Mouse (Mus musculus): ENCODE measurements around the gene Egln3. TPM values are rescaled to one million over a fixed set of nuclear protein-coding genes. Genes with fewer than 3 reads are reported as not detected.

The Egln3 gene
- polyA plus RNA-seq, 3 experiments from 2014 or later, result 0.70 to 2.2 (median 2.0) TPM

DNA sequence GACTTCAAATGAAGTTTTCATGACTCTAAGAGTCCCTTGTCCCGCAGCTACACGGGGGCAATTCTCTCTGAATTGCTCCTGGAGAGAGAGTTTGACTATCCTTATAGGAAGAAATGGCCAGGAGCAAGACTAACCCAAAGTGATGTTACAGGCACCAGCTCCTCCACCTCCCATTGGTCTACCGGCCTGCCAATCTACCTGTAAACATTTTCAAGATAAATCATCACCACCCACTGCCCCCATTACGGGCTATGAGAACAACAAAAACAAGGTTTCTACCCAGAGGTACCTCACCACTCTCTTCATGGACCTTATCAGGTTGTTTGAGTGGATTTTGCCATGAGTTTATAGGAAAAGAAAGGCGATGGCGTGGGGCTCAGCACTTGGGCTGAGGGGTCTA is 1.4 kb downstream of the Egln3 start:
- peak; percentile 56 for ATAC-seq

DNA sequence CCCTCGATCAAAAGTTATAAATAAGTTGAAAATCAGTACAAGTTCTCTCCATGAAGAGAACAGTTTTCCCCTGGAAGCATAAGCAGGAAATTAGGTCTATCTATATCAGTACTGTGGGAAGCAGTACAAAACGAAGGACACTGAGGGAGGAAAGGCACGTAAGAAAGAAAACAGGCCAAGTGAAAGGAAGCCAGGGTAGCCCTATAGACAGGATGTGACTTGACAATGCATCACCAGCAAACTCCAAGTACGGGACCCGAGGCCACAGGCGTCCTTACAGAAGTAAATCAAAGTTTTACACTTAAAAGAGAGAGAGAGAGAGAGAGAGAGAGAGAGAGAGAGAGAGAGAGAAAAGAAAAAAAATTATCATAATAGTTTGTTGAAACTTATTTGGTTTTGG is 2.8 kb downstream of the Egln3 start:
- ATAC-seq, result peak; percentile 35

DNA sequence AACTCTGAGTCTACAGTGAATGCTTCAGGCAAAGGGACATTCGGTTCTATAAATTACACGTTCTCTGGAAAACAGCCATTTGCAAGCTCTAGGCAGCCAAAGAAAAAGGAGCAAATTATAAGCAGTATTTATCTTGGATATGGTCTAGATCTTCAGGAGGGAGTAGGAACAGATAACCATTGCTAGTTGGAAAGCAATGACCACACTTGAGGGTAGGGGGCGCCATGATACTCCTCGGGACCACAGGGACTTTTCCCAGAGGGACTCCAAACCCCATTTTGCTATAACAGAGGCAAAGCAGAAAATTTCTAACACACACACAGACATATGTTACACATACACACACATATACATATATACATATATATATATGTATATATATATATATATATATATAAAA is 3.5 kb downstream of the Egln3 start:
- no peak for ATAC-seq

DNA sequence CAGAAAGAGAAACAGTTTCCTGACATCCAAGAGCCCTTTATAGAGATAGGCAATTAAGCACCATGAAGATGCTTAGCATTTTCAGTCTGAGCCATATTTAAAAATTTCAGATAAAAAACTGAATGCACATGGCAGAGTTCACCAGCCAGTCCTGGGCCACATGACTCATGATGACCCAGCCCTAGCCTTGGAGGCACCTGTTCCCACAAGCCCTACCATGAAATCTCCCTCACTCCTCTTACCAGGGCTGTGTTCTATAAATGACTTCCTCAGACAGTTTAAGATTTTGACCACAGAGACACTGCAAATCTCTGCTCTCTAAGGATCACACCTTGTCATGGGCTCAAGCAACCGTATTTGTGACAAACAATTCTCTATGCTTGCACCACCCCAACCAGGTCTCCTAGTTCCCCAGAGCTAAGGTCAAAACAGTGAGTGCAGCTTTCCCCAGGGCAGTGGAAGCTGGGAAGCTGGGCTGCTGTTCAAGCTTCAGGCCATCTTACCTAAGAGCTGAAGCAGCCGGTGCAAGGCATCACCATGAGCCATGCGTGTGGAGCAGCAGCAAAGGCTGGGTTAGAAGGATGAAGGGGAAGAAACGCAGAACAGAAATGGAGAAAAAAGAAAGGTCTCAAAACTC is 5.3 kb downstream of the Egln3 start:
- no peak for ATAC-seq

DNA sequence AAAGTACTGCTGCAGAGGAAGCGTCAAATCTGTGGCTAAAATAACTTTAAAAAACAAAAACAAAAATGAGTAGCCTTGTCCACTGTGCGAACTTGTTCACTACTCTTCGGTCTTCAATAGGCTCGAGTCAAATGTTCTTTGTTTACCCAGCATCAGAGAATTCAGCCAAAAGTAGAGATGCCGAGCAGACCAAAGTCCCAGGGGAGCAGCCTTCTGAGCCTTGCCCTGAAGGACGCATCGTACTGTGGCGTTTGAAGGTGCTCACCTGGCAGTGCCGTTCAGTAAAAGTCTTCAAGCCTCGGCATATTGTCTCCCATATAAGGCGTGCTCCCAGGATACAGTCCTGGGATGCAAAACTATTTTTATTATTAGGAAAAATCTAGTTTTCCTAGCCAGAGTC is 5.8 kb downstream of the Egln3 start:
- ATAC-seq, result no peak

DNA sequence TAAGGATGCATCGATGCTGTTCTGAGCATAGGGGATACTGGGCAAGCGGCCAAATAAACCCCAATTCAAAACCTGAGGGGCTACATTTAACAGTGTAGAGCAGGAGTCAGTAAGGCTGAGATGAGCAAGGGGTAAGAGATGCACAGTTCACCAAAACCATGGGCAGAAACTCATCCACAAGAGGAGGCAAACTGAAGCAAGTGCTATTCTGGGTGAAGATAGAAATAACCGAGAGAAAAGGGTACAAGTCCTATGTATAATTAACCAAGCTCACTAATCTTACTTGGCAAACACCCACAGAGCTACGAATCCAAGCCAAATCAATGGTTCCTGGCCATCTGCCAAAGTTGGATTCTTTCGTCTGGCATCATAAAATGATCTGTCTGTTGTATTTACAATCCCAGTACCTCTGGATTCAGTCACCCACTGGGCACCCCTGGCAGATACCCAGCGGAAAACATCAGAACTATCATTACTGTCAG is 6.3 kb downstream of the Egln3 start:
- no peak for ATAC-seq

DNA sequence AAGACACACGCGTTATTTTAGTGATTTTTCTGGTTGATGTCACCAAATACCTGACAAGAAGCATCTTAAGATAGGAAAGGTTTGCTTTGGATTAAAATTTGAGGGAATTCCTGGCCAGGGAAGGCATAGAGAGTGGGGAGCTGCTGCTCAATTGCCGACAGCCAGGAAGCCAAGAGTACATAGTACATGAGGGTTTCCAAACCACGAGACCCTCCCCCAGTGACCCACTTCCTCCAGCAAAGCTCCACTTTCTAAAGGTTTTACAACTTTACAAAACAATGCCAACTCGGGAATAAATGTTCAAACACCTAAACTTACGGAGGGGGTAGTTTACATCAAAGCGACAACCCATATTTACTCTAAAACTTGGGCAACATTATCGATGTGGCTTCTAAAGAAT is 6.8 kb downstream of the Egln3 start:
- no peak for ATAC-seq

DNA sequence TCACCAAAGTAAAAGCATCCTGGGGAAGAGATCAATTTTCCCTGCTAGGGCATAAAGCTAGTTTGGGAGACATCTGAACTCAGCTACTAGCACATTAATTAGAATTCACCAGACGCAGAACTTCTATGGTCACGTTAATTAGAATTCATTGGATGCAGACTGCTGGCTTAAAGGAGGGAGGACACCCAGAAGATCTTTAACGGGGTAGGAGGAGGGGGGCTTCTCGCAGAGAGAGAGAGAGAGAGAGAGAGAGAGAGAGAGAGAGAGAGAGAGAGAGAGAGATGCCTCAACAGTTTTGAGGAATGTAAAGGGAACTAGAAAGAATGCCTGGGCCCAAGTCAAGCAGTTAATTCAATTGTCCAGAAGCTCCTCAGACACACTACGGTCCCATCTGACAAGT is 9.5 kb downstream of the Egln3 start:
- ATAC-seq, result no peak

DNA sequence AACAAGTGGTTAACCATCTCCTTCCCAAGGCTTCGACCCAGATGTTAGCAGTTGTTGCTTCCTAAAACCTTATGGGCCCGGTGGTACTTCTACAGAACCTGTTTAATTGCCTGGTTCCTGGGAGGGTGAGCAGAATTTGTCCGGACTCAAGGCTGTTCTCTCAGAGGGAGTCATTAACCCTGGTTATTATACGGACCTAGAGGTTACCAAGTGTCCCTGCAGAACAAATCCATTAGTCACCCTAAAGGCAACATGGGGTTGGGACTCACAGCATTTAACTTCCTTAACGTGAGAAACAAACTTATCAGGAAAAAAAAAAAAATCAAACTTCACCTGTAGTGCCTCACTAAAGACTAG is 11.4 kb downstream of the Egln3 start:
- no peak for ATAC-seq

DNA sequence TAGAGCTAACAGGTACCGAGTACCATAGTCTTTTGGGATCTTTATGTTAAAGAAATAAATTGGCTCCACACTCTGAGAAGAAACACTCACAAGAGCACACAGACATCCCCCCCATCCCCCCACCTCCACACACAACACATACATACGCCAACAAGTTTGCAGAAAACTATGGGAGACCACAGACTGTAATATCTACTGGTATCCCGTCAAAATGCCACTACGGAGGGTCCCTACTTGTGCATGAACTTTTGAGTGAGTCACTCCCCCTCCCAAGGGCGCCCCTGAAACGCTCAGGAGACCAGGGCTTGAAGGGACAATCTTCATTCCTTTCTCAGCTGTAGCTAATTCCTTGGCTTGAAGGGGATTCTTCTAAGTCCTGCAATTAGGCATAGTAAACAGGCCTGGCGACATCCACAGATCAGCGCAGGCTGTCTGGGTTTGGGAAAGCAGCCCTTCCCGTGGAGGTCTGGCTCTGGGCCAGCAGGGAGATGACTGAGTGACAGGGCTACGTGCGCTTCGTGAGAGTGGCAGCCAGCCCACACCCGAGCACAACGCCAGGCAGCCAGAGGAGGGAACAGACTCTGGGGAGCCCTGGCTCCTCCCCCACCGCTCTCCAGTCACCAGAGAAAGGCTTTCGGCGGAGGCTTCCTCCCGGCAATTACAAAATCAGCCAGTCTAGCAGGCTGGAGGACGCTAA is 11.9 kb downstream of the Egln3 start:
- peak; percentile 91 for ATAC-seq

DNA sequence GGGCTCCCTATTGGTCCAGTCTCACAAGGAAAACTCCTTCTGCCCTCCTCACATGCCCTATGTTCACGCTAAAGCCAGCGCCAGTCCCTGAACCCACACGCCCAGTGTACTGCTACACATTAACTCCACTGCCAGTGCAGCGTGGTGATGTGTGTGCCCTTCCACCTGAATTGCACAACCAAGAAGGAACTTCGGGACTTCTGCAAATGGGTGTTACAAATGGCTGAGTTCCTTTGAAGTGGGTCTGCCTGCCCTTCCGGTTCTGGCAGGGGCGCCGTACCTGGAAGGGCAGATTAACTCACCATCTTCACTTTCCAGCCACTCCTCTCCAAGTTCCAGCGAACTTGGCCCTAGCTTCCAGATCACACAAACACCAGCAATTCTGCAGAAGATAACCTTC is 12.5 kb downstream of the Egln3 start:
- ATAC-seq, result no peak

DNA sequence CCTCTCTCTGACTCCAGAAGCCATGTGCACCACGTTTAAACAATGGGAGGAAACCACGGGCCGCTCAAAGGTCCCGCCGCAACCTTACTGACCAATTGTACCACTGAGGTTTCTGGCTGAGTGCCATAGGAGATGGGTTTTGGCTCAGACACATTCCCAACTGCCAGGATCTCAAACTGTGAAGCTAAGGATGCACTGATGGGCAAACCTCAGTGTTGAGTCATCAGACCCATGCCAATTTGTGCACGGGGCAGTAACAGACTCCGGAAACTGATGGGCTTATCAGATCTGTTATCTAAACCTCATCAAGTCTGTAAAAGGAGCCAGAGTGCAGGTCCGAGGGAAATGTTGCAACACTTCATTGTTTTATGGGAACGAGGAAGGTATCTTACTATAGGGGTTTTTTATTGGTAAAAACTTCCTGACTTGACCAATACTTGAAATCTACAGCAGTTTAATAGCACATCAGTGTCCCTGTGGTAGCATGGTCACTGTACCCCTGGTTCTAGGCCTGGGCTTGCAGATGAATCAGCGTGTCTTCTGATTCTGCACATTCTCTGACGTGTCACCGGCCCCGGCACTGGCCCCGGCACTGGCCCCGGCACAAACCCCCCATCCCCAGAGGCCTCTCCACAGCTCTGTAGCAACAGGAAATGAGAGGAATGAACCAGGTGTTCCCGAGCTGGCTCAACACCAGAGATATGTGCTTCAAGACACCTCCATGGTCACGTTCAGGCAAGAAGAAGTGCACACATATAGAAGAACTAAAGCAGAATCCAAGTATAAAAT is 15.7 kb downstream of the Egln3 start:
- ATAC-seq, result no peak

DNA sequence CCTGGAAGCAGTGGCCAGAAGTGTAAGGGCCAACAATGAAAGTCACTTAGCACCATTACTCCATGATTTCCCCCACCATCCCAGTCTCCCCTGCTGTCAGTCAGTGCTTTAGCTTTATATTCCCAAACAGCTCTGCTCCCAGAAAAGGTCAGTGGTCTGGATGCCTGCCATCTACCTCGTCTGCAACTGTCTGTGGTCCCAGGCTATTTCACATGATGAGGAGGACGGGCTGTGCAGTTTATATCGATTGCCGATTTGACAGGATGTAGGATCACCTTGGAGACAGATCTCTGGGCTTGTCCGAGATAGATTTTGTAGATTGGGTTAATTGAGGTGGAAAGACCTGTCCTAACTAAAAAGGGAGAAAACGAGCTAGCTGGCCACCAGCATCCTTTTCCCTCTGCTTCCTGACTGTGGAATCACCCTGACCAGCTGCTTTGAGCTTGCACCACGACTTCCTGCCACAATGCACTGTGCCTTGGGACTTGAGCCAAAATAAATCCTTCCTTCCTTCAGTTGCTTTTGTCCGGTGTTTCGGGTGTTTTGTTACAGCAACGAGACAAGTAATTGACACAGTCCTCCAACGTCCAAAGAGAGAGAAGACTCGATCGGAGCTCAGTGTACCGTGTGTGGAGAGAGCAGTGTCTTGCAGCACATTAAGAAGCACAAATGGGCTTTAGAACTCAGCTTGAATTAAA is 16.6 kb downstream of the Egln3 start:
- no peak for ATAC-seq

DNA sequence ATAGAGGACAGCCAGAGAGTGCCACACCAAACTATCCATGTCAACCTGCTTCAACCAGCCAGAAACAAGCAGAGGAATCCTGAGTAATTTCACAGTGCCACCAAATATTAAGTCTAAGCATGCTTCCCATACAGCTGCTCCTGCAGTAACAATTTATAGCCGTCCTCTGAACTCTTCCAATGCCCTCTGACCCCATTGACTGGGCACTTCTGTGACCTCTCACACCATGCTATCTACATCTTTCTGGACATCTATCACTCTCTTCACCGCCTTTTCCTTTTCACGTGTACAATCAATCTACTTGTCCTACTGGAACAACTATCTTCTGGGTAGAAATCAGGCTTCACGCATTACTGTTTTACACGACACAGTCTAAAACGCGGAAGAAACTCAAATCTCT is 19.4 kb downstream of the Egln3 start:
- ATAC-seq, result no peak

DNA sequence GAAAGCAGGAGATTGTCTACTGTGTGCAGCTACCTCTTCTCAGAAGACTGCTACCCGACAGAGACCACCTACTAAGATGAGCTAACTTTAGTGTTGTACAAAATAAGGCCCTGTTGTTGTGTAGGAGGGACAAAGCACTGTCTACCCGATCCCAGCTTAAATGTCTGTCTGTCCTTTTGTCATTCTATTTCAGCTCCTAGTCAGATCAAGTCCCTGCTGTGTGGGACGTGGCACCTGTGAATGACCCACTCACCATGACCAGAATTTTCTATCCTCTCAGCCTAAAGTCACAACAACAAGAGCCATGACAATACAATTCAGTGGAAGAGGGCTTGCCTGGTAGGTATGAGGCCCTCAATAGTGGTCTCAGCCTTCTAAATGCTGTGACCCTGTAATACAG is 25.3 kb downstream of the Egln3 start:
- no peak for ATAC-seq

DNA sequence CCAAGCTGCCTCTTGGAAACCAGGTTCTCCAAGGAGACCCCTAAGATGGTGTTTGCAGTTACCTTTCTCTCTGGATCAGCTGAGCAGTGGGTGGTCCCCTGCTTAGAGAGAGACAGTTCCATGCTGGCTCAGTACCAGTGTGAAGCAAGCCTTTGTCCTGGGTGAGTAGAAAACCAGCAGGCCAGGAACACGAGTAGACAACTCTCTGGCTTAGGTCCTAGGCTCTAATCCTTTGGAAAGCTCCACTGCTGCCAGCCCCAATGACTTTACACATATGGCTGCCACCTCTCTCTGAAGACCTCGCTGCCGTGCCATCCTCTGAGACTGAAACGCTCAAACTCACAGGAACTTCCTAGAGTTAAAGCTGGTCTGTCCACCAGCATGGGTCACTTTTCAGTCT is 34.9 kb downstream of the Egln3 start:
- ATAC-seq, result no peak

DNA sequence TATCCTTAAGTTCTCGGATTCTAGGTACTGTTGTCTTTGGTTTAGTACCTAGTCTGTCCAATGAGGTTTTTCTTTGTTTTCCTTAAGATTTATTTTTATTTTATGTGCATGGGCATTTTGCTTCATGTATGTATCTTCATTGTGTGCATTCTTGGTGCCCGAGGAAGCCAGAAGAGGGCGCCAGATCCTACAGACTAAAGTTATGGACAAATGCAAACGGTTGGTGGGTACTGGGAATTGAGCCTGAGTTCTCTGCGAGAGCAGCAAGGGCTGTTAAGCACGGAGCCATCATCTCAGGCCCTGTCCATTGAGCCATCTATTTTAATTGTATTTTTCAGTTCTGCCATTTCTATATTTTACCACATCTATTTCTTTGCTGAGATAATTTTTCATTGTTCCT is 35.9 kb downstream of the Egln3 start:
- ATAC-seq, result no peak

DNA sequence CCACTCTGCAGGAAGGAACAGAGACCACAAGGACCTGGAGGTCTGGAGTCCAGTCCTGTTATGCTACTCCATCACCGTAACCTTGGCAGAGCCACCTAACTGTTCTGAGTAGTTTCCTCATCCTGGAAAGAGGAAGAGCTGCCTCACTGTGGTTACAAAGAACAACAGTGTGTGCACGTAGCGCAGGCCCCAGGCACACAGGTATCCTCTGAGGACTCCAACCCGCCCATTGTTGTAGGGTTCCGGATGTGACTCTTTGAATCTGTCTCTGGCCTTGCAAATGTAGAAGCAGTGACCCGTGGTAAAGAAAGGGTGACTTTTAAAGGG is 39.0 kb downstream of the Egln3 start:
- no peak for ATAC-seq

DNA sequence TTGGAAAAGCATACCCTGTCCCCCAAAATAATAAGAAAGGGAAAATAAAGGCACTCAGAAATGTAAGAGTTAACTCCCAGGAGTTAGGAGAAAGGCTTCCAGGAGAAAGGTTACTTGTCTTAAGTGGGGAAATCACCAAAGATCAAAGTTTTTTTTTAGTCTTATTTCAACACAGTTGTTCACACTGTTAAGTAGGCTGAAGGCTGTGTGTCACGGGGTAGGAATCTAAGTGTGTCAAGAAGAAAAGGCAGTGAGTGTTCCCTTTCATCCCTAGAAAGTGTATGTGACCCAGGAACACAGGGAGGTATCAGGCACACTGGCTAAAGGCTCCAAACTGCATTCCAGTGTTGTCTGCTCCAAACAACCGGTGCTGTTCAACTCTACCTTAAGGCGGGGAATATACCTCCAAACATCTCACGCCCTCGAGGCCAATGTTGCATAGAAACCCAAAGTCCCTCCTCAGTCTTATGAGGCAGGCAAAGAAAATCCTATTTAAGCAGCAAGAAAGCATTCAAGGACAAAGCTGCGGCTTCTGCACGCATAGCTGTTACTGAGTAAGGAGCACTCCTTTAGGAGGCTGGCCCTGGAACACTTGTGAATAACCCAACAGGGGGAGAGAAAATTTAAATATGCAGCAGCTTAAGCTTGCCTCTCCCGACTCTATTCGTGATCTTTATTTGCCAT is 39.5 kb downstream of the Egln3 start:
- no peak for ATAC-seq

DNA sequence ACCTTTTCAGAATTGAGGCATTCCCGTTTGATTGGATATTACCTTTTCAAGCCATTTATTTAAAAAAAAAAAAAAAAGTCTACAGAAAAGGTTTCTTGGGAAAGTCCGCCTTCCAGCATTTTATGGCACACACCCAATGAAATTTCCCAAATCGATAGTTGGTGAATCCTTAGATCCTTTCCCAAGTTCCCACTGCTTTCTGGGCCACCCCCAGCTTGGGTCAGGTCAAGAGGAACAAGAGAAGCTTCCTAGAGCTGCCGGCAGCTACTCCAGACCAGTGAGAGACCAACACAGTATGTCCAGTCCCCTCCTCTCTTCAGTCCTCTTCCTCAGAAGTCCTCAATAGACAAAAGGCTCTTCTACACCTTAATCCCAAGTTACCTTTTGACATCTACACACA is 40.5 kb downstream of the Egln3 start:
- no peak for ATAC-seq

DNA sequence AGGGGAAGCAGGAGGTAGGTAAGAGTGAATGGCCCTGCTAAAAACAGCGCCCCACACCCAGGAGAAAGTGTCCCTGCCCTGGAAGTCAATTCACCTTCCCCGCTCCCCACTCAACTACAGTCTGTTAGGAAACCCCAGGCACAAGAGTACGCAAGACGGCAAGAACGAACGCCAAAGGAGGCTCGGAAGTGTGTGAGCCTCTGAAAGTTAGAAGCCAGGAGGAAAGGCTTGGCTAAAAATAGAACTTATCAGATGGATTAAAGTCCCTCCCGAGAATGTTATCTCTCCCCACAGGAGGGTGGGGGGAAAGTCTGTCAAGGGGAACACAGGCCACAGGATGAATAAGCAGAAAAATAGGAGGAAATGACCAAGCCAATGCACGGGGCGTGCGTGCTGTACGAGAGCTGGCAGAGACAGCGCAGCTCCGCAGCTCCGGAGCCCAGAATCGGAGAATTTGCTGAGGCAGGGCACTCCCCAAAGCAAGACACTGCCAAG is 41.0 kb downstream of the Egln3 start:
- no peak for ATAC-seq

DNA sequence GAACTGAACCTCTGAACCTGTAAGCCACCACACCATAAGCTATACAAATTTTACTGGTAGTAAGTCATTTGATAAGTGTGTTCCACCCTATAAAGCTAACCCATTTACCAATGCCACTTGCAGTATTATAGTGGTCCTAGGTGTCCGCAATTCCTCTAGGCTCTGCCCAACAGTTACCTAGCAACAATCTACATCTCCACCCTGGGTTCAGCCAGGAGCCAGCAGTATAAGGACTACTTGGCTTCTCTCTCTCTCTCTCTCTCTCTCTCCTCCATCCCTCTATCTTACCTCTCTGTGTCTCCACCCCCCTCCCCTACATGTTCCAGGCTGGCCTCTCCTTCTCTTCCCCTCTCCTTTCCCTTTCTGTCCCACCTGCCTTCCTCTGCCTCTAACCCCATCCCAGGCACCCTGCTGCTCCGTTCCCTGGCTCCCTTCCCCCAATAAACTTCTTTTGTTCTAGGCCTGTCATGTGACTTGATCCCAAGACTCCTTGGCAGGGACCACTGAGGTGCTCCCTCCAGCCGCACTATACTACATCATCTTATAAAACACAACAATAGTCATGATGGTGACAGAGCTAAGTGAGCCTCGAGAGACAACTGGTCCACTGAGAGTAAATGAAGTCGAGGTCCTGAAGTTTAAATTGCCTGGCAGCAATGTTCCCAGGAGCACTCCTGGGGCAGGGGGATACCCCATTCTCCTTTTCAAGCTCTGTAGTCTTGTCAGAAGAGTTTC is 42.0 kb downstream of the Egln3 start:
- ATAC-seq, result no peak

All from inflammation-experienced regulatory T-cells, adult 6 months (primary cell).